Mouse (Mus musculus): ENCODE measurements around the gene Gm21060. TPM values are rescaled to one million over a fixed set of nuclear protein-coding genes. Genes with fewer than 3 reads are reported as not detected.

The Gm21060 gene
- not detected in 2 replicates for polyA plus RNA-seq (2012; rRNA removed)

DNA sequence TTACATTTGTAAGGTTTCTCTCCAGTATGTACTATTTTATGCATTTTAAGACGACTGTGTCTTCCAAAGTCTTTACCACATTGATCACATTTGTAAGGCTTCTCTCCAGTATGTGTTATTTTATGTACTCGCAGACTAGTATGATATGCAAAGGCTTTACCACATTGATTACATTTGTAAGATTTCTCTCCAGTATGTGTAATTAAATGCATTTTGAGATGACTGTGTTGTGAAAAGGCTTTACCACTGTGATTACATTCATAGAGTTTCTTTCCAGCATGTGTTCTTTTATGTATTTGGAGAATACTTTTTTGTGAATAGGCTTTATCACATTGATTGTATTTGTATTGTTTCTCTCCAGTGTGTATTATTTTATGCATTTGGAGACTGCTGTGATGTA, at the start of gene Gm21060:
Gene Gm21060 (minus strand): TSS at position 101 of the 400 bp plus-strand sequence.

Other genes starting within 250 kb of the Gm21060 start
- gene Zfp950, start 156.2 kb downstream of the Gm21060 start, polyA plus RNA-seq (2012; rRNA removed), result 18.1 and 18.7 TPM in 2 replicates
- 0.02 TPM in 1 of 2 replicates, not detected in the other for gene Gm7102, start 120.8 kb downstream of the Gm21060 start, polyA plus RNA-seq (2012; rRNA removed)
- not detected in 2 replicates for gene Gm6020, start 113.2 kb downstream of the Gm21060 start, polyA plus RNA-seq (2012; rRNA removed)
- 47.4 and 66.1 TPM in 2 replicates for gene Csf2ra, start 68.6 kb downstream of the Gm21060 start, polyA plus RNA-seq (2012; rRNA removed)

Data from liver, embryonic 18 days (tissue).